ENCODE assay signal across 9 mouse cellular contexts in the genomic region with DNA sequence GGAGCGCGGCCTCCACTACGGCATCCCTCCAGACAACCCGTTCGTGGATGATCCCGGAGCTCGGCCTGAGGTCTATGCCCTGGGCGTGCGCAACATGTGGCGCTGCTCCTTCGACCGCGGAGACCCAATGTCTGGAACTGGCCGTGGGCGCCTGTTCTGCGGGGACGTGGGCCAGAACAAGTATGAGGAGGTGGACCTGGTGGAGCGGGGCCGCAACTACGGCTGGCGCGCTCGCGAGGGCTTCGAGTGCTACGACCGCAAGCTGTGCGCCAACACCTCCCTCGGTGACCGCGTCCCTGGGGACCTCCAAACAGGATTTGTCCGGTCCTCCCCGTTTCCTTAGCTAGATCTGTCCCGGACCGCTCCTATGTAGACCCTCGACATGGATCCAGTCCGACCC. TPM values are rescaled to one million over a fixed set of nuclear protein-coding genes. Genes with fewer than 3 reads are reported as not detected.
DNase-seq lines count a peak whose midpoint lies in the region; ATAC-seq and TF ChIP-seq lines count a peak whose summit lies in the region.
"Had no signal": no experiment of that assay in that cellular context is flagged by ENCODE, and none has a peak within 500 bp of the region (broad histone marks: within the 10 kb centered on the region; RNA-seq: fewer than 3 reads in every experiment).

No protein-coding gene starts in this region.

- H3K9ac ChIP-seq in forebrain, postnatal 0 days: no peak overlapping the region
- no peak overlapping the region for H3K9ac ChIP-seq in intestine, embryonic 15.5 days
- H3K9ac ChIP-seq in neural tube, embryonic 13.5 days: no peak overlapping the region

- H3K4me3 ChIP-seq in forebrain, embryonic 10.5 days: peak overlapping the region; percentile 3; the same call in 1 of the 2 replicates
- no peak overlapping the region for H3K4me3 ChIP-seq in forebrain, postnatal 0 days (ENCODE audit: low read depth, low read length)
- no peak overlapping the region for H3K4me3 ChIP-seq in intestine, embryonic 15.5 days (replicated peaks)
- peak overlapping the region; percentile 13; the same call in 1 of the 2 replicates for H3K4me3 ChIP-seq in neural tube, embryonic 13.5 days

- peaks cover 53% of the 10 kb centered on the region for H3K27me3 ChIP-seq in forebrain, embryonic 10.5 days (ENCODE audit: poor library complexity, severe bottlenecking)
- no peaks in the 10 kb centered on the region for H3K27me3 ChIP-seq in forebrain, postnatal 0 days (ENCODE audit: insufficient read depth, low read length)
- H3K27me3 ChIP-seq in intestine, embryonic 15.5 days (replicated peaks): peaks cover 45% of the 10 kb centered on the region
- peaks cover 48% of the 10 kb centered on the region for H3K27me3 ChIP-seq in neural tube, embryonic 13.5 days

- no peak for TF ChIP-seq CTCF in forebrain, postnatal 0 days (IDR thresholded peaks at IDR 0.05; ENCODE audit: low read depth)

- H3K36me3 ChIP-seq in forebrain, embryonic 10.5 days (replicated peaks): no peaks in the 10 kb centered on the region; the same call in 1 of the 2 replicates
- H3K36me3 ChIP-seq in forebrain, postnatal 0 days (ENCODE audit: insufficient read depth): no peaks in the 10 kb centered on the region
- H3K36me3 ChIP-seq in intestine, embryonic 15.5 days: no peaks in the 10 kb centered on the region
- no peaks in the 10 kb centered on the region for H3K36me3 ChIP-seq in neural tube, embryonic 13.5 days

- WGBS in forebrain, embryonic 10.5 days: 9% methylated on average over 37 of the region's 37 CpGs
- WGBS in forebrain, postnatal 0 days: 43% methylated on average over 37 of the region's 37 CpGs
- 12% methylated on average over 37 of the region's 37 CpGs for WGBS in intestine, embryonic 15.5 days
- 21% methylated on average over 37 of the region's 37 CpGs for WGBS in neural tube, embryonic 13.5 days

- no peak for DNase-seq in forebrain, embryonic 10.5 days (ENCODE audit: extremely low spot score, low spot score)
- DNase-seq in forebrain, postnatal 0 days: no peak
- peak; percentile 21 to 34 for DNase-seq in kidney, postnatal 4 days
- no peak for DNase-seq in kidney, adult 8-10 months
- no peak for DNase-seq in adrenal gland, adult 8-10 months
- no peak for DNase-seq in layer of hippocampus, adult 9-10 months (ENCODE audit: low spot score)

- H3K4me2 ChIP-seq in forebrain, postnatal 0 days (ENCODE audit: low read depth): no peak overlapping the region
- peak overlapping the region; percentile 38; the same call in 1 of the 2 replicates for H3K4me2 ChIP-seq in intestine, embryonic 15.5 days (replicated peaks)
- peak overlapping the region; percentile 42 for H3K4me2 ChIP-seq in neural tube, embryonic 13.5 days

- no peaks in the 10 kb centered on the region for H3K9me3 ChIP-seq in forebrain, embryonic 10.5 days
- H3K9me3 ChIP-seq in forebrain, postnatal 0 days (ENCODE audit: low read length): no peaks in the 10 kb centered on the region
- H3K9me3 ChIP-seq in intestine, embryonic 15.5 days: no peaks in the 10 kb centered on the region
- H3K9me3 ChIP-seq in neural tube, embryonic 13.5 days: no peaks in the 10 kb centered on the region

- no peak for ATAC-seq in forebrain, postnatal 0 days
- ATAC-seq in intestine, embryonic 15.5 days: no peak
- ATAC-seq in neural tube, embryonic 13.5 days (ENCODE audit: low read depth): no peak

- H3K4me1 ChIP-seq in forebrain, embryonic 10.5 days: peaks cover 79% of the 10 kb centered on the region
- no peaks in the 10 kb centered on the region for H3K4me1 ChIP-seq in forebrain, postnatal 0 days (ENCODE audit: insufficient read depth)
- peaks cover 5% of the 10 kb centered on the region for H3K4me1 ChIP-seq in intestine, embryonic 15.5 days (replicated peaks)
- peaks cover 47% of the 10 kb centered on the region for H3K4me1 ChIP-seq in neural tube, embryonic 13.5 days (replicated peaks)

- peak overlapping the region; percentile 94 for H3K27ac ChIP-seq in forebrain, embryonic 10.5 days
- no peak overlapping the region for H3K27ac ChIP-seq in forebrain, postnatal 0 days (ENCODE audit: low read depth, low read length)
- H3K27ac ChIP-seq in intestine, embryonic 15.5 days: no peak overlapping the region
- H3K27ac ChIP-seq in neural tube, embryonic 13.5 days (replicated peaks): no peak overlapping the region

RNA-seq across cellular contexts. Expression of gene Hhipl1, which starts 12.4 kb away (rescaled TPM):
- polyA plus RNA-seq in forebrain, embryonic 10.5 days (2016; fragmentation: Nextera tagmentation; extraction: Ambion mirVana): 2.8 and 3.4 TPM in 2 replicates
- 3.9 and 5.2 TPM in 2 replicates for total RNA-seq in forebrain, postnatal 0 days (2014; rRNA removed)
- 1.1 and 1.5 TPM in 2 replicates for polyA plus RNA-seq in forebrain, postnatal 0 days (2015; fragmentation: Nextera tagmentation; extraction: Ambion mirVana)
- 0.55 and 0.69 TPM in 2 replicates for polyA plus RNA-seq in intestine, embryonic 15.5 days (2015; fragmentation: Nextera tagmentation; extraction: Ambion mirVana)
- polyA plus RNA-seq in neural tube, embryonic 13.5 days (2015; fragmentation: Nextera tagmentation; extraction: Ambion mirVana): 1.6 TPM in 2 replicates
- 1 to 10 TPM in 3 of 4 experiments, under 1 TPM in 1; 0.81 to 1.9 (median 1.5) TPM for total RNA-seq in adrenal gland, adult 8-10 months (2022)
- total RNA-seq: hematopoietic stem cell, adult 5-6 weeks had no signal

RNA-seq across cellular contexts. Expression of gene Cyp46a1, which starts 15.7 kb away (rescaled TPM):
- polyA plus RNA-seq in forebrain, embryonic 10.5 days (2016; fragmentation: Nextera tagmentation; extraction: Ambion mirVana): 19.4 and 20.1 TPM in 2 replicates
- total RNA-seq in forebrain, postnatal 0 days (2014; rRNA removed): 30.4 and 34.9 TPM in 2 replicates
- 41.8 and 49.6 TPM in 2 replicates for polyA plus RNA-seq in forebrain, postnatal 0 days (2015; fragmentation: Nextera tagmentation; extraction: Ambion mirVana)
- polyA plus RNA-seq in intestine, embryonic 15.5 days (2015; fragmentation: Nextera tagmentation; extraction: Ambion mirVana): 5.3 and 5.4 TPM in 2 replicates
- polyA plus RNA-seq in neural tube, embryonic 13.5 days (2015; fragmentation: Nextera tagmentation; extraction: Ambion mirVana): 14.9 and 15.8 TPM in 2 replicates
- total RNA-seq in adrenal gland, adult 8-10 months (2022): 1 to 10 TPM; 2.1 to 7.3 (median 4.7) TPM

RNA-seq across cellular contexts. Expression of gene Ccdc85c, which starts 43.3 kb away (rescaled TPM):
- 13.5 and 14.6 TPM in 2 replicates for polyA plus RNA-seq in forebrain, embryonic 10.5 days (2016; fragmentation: Nextera tagmentation; extraction: Ambion mirVana)
- total RNA-seq in forebrain, postnatal 0 days (2014; rRNA removed): 66.1 and 68.0 TPM in 2 replicates
- polyA plus RNA-seq in forebrain, postnatal 0 days (2015; fragmentation: Nextera tagmentation; extraction: Ambion mirVana): 15.5 and 16.2 TPM in 2 replicates
- polyA plus RNA-seq in intestine, embryonic 15.5 days (2015; fragmentation: Nextera tagmentation; extraction: Ambion mirVana): 8.7 and 9.3 TPM in 2 replicates
- 14.5 and 15.8 TPM in 2 replicates for polyA plus RNA-seq in neural tube, embryonic 13.5 days (2015; fragmentation: Nextera tagmentation; extraction: Ambion mirVana)
- 10 to 100 TPM; 24.6 to 36.3 (median 29.0) TPM for total RNA-seq in adrenal gland, adult 8-10 months (2022)

RNA-seq across cellular contexts. Expression of gene Eml1, which starts 52.3 kb away (rescaled TPM):
- polyA plus RNA-seq in forebrain, embryonic 10.5 days (2016; fragmentation: Nextera tagmentation; extraction: Ambion mirVana): 95.1 and 102 TPM in 2 replicates
- 69.1 and 82.9 TPM in 2 replicates for total RNA-seq in forebrain, postnatal 0 days (2014; rRNA removed)
- polyA plus RNA-seq in forebrain, postnatal 0 days (2015; fragmentation: Nextera tagmentation; extraction: Ambion mirVana): 42.8 and 43.5 TPM in 2 replicates
- polyA plus RNA-seq in intestine, embryonic 15.5 days (2015; fragmentation: Nextera tagmentation; extraction: Ambion mirVana): 63.7 and 67.0 TPM in 2 replicates
- 91.4 and 94.3 TPM in 2 replicates for polyA plus RNA-seq in neural tube, embryonic 13.5 days (2015; fragmentation: Nextera tagmentation; extraction: Ambion mirVana)
- total RNA-seq in adrenal gland, adult 8-10 months (2022): 10 to 100 TPM; 15.2 to 31.0 (median 22.8) TPM
- total RNA-seq: hematopoietic stem cell, adult 5-6 weeks had no signal

Comparison
In these comparisons a context has a peak if more than half of its experiments do, and no peak if none do; other contexts are left out.
1. DNase-seq: peak in kidney, postnatal 4 days (2 of 2); none in forebrain, embryonic 10.5 days (single experiment), forebrain, postnatal 0 days (single experiment), kidney, adult 8-10 months (0 of 2), adrenal gland, adult 8-10 months (single experiment) and layer of hippocampus, adult 9-10 months (single experiment).
2. H3K4me3 ChIP-seq: peak in forebrain, embryonic 10.5 days (single experiment) and neural tube, embryonic 13.5 days (single experiment); none in forebrain, postnatal 0 days (single experiment) and intestine, embryonic 15.5 days (single experiment).